Mouse (Mus musculus): Measurements from ENCODE around the gene Adamts2. TPM values are rescaled to one million over a fixed set of nuclear protein-coding genes. Genes with fewer than 3 reads are reported as not detected.
A peak's percentile ranks its signal among the peaks of the same experiment; 100 is the strongest.

The Adamts2 gene
- polyA plus RNA-seq, 1 experiment from 2014 or later: 2.3 TPM

DNA sequence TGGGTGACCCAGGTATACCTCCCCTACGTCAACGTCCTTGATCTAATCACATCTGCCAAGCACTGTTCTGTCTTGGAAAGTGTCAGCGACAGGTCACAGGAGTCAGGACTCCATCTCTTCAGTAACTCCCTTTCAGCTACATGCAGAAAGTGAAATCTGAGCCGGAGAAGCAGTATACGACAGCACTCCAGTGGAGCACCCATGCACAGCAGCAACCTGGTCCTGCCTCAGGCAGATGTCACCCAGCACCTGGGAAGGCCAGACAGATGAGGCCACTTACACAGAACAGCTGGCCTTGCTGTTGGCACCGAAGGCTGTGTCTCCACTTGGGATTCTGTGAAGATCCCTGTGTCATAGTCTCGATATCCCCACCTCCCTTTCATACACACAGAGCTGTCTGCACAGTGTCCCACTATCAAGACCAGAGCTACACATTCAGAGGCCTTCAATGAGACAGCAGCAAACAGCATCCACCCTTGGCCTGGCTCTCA, 70.0 kb downstream of the Adamts2 start:
- H3K36me3 ChIP-seq (replicated peaks; ENCODE audit: insufficient read depth, low read length): no peaks in the 10 kb centered on the region
- 73% methylated on average over 7 of the region's 7 CpGs for WGBS (ENCODE audit: insufficient replicate concordance)
- H3K27ac ChIP-seq (ENCODE audit: low read depth): no peak overlapping the region
- no peak for TF ChIP-seq EP300 (IDR thresholded peaks at IDR 0.05; ENCODE audit: low read depth)
- TF ChIP-seq CTCF (IDR thresholded peaks at IDR 0.05; ENCODE audit: low read depth): no peak
- no peak overlapping the region for H3K4me3 ChIP-seq (ENCODE audit: low read depth, low read length)
- no peak overlapping the region for H3K4me2 ChIP-seq (ENCODE audit: low read depth, low read length)
- H3K9me3 ChIP-seq (ENCODE audit: low read length): no peaks in the 10 kb centered on the region
- H3K4me1 ChIP-seq (ENCODE audit: insufficient read depth): no peaks in the 10 kb centered on the region
- no peak overlapping the region for H3K9ac ChIP-seq (replicated peaks)
- no peak for DNase-seq
- no peak for ATAC-seq
- H3K27me3 ChIP-seq (ENCODE audit: insufficient read depth, low read length): no peaks in the 10 kb centered on the region

DNA sequence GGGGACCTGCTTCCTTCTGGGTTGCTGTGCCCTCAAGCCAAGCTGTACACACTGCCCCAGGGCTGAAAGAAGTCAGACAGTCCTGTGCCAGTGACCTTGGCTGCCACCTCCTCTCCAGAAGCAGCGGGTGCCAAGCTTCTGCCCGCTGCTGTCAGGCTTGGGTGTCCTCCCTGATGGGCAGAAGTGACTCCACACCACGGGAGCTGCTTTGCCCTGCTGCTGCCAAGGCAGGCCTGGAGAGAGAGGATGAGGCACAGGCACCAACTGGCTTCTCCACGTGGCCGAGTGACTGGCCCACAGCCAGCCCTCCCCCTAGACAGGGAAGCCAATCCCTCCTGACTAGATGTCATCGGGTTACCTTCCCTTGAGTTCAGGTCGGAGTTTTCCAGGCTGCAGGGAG, 71.0 kb downstream of the Adamts2 start:
- ATAC-seq (no peak), DNase-seq (no peak)
- Histone ChIP-seq H3K4me2 (ENCODE audit: low read depth, low read length) (no peak overlapping the region), H3K4me1 (ENCODE audit: insufficient read depth) (no peaks in the 10 kb centered on the region), H3K9me3 (ENCODE audit: low read length) (no peaks in the 10 kb centered on the region), H3K4me3 (ENCODE audit: low read depth, low read length) (no peak overlapping the region), H3K27me3 (ENCODE audit: insufficient read depth, low read length) (no peaks in the 10 kb centered on the region), H3K27ac (ENCODE audit: low read depth) (no peak overlapping the region), H3K36me3 (replicated peaks; ENCODE audit: insufficient read depth, low read length) (no peaks in the 10 kb centered on the region), H3K9ac (replicated peaks) (no peak overlapping the region)
- 41% methylated on average over 7 of the region's 7 CpGs for WGBS (ENCODE audit: insufficient replicate concordance)
- TF ChIP-seq CTCF (IDR thresholded peaks at IDR 0.05; ENCODE audit: low read depth) (no peak), EP300 (IDR thresholded peaks at IDR 0.05; ENCODE audit: low read depth) (no peak)

DNA sequence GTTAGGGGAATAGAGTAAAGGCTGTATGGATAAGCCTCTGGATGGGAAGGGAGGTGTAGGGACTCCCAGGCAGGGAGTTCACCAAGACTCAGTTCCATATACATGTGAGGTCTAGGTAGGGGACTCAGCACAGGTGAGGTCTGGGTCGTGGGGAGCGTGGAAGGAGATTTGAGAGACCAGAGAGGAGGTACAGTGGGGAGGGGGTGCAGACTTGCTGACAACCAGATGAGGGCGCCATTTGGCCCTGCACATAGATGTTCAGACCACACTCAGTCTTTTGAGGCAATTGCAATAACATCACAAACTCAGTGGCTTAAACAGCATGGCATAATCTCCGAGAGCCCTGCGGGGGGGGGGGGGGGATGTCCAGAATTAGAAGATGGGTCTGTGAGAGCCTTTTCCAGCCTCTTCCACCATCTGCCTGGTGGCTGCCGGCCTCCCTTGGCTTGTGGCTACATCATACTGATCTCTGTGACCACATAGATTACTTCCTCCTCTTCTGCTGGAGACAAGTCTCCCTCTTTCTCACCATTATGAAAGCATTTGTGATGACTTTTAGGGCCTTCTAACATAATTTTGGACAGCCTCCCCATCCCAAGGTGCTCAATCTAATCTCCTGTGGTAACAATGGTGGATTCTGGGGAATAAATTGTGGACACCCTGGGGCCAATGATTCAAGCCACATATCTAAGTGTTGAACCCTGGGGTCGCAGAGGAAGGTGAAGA, 71.8 kb downstream of the Adamts2 start:
- Histone ChIP-seq H3K9me3 (ENCODE audit: low read length) (no peaks in the 10 kb centered on the region), H3K4me1 (ENCODE audit: insufficient read depth) (no peaks in the 10 kb centered on the region), H3K27me3 (ENCODE audit: insufficient read depth, low read length) (no peaks in the 10 kb centered on the region), H3K9ac (replicated peaks) (no peak overlapping the region), H3K36me3 (replicated peaks; ENCODE audit: insufficient read depth, low read length) (no peaks in the 10 kb centered on the region), H3K4me3 (ENCODE audit: low read depth, low read length) (no peak overlapping the region), H3K4me2 (ENCODE audit: low read depth, low read length) (no peak overlapping the region), H3K27ac (ENCODE audit: low read depth) (no peak overlapping the region)
- ATAC-seq (no peak), DNase-seq (no peak)
- 39% methylated on average over 6 of the region's 7 CpGs for WGBS (ENCODE audit: insufficient replicate concordance)
- TF ChIP-seq EP300 (IDR thresholded peaks at IDR 0.05; ENCODE audit: low read depth) (no peak), CTCF (IDR thresholded peaks at IDR 0.05; ENCODE audit: low read depth) (peak; percentile 30; the same call in 1 of the 2 replicates)

DNA sequence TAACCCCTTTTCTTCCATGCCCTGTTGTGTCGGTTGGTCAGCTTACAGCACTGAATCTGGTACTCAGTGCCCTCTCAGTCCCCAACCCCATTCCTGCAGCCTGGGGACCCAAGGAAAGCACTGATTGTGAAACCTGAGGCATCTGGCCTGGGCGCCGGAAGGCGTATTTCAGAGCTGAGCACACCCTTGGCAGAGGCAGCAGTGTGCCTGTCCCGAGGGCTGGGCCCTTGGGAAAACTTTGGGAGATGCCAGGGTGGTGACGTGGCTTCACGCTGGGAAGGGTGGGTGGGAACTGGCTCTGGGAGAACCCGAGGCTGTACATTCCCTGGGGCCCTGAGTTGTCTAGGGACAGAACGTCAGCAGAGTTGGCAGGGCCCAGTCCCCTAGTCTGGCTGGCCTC, 72.5 kb downstream of the Adamts2 start:
- ATAC-seq: no peak
- Histone ChIP-seq H3K27me3 (ENCODE audit: insufficient read depth, low read length) (no peaks in the 10 kb centered on the region), H3K9ac (replicated peaks) (no peak overlapping the region), H3K36me3 (replicated peaks; ENCODE audit: insufficient read depth, low read length) (no peaks in the 10 kb centered on the region), H3K4me2 (ENCODE audit: low read depth, low read length) (no peak overlapping the region), H3K4me1 (ENCODE audit: insufficient read depth) (no peaks in the 10 kb centered on the region), H3K9me3 (ENCODE audit: low read length) (no peaks in the 10 kb centered on the region), H3K4me3 (ENCODE audit: low read depth, low read length) (no peak overlapping the region), H3K27ac (ENCODE audit: low read depth) (no peak overlapping the region)
- DNase-seq: no peak
- WGBS (ENCODE audit: insufficient replicate concordance): 71% methylated on average over 9 of the region's 9 CpGs
- TF ChIP-seq CTCF (IDR thresholded peaks at IDR 0.05; ENCODE audit: low read depth) (no peak), EP300 (IDR thresholded peaks at IDR 0.05; ENCODE audit: low read depth) (no peak)

DNA sequence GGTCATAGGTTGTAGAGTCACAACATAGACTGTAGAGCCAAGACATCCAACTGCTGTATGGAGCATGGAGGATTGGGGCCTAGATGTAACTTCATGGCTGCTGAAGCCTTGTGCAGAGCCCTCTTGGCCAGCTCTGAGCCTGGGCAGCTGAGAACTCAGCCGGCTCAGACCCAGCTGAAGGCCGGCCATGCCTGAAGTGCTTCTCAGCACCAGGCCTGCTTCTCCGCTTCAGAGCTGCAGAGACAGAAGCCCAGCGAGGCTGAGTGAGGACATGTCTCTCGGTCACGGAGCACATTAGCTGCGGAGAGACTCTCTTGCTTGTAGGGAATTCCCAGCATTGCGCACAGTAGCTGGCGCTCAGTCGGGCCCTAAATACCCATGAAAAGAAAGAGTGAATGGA, 76.8 kb downstream of the Adamts2 start:
- Histone ChIP-seq H3K27me3 (ENCODE audit: insufficient read depth, low read length) (no peaks in the 10 kb centered on the region), H3K27ac (ENCODE audit: low read depth) (no peak overlapping the region), H3K36me3 (replicated peaks; ENCODE audit: insufficient read depth, low read length) (no peaks in the 10 kb centered on the region), H3K4me2 (ENCODE audit: low read depth, low read length) (no peak overlapping the region), H3K4me1 (ENCODE audit: insufficient read depth) (no peaks in the 10 kb centered on the region), H3K4me3 (ENCODE audit: low read depth, low read length) (no peak overlapping the region), H3K9me3 (ENCODE audit: low read length) (no peaks in the 10 kb centered on the region), H3K9ac (replicated peaks) (no peak overlapping the region)
- DNase-seq: no peak
- ATAC-seq: no peak
- TF ChIP-seq EP300 (IDR thresholded peaks at IDR 0.05; ENCODE audit: low read depth) (no peak), CTCF (IDR thresholded peaks at IDR 0.05; ENCODE audit: low read depth) (no peak)
- WGBS (ENCODE audit: insufficient replicate concordance): 87% methylated on average over 10 of the region's 10 CpGs

DNA sequence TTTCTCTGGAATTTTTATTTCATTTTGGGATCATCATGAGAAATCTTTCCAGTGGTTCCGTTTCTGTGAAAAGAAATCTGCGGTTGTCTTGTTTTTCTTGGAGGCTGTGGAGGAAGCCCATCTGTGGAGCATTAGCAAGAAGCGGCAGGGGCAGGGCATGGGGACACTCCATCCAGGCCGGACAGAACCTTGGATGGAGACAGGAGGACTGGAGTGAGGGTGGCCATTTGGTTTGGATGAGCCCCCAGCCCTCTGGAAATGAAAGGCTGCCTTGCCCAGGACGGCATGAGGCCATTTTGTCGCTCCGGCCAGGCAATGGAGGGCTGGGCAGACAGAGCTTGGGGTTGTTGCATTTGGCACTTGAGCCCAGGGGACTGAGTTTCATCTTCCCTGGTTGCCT, 80.1 kb downstream of the Adamts2 start:
- Histone ChIP-seq H3K36me3 (replicated peaks; ENCODE audit: insufficient read depth, low read length) (no peaks in the 10 kb centered on the region), H3K4me3 (ENCODE audit: low read depth, low read length) (no peak overlapping the region), H3K9me3 (ENCODE audit: low read length) (no peaks in the 10 kb centered on the region), H3K4me1 (ENCODE audit: insufficient read depth) (no peaks in the 10 kb centered on the region), H3K9ac (replicated peaks) (no peak overlapping the region), H3K27me3 (ENCODE audit: insufficient read depth, low read length) (no peaks in the 10 kb centered on the region), H3K27ac (ENCODE audit: low read depth) (no peak overlapping the region), H3K4me2 (ENCODE audit: low read depth, low read length) (no peak overlapping the region)
- DNase-seq (no peak), ATAC-seq (no peak)
- TF ChIP-seq CTCF (IDR thresholded peaks at IDR 0.05; ENCODE audit: low read depth) (no peak), EP300 (IDR thresholded peaks at IDR 0.05; ENCODE audit: low read depth) (no peak)
- WGBS (ENCODE audit: insufficient replicate concordance): 78% methylated on average over 7 of the region's 7 CpGs

All from liver, postnatal 0 days (tissue).